Mouse (Mus musculus) liver, embryonic 11.5 days (tissue): ENCODE results near the gene Gm17720. TPM values are rescaled to one million over a fixed set of nuclear protein-coding genes. Genes with fewer than 3 reads are reported as not detected.

ENCODE experiments used
- ATAC-seq: fragments of 200-750 bp; cut with Nextera tagmentation; replicated peaks from 2 replicates; pipeline ENCODE4 v1.8.0; 2017; ENCODE audit warnings: moderate number of reproducible peaks, mild to moderate bottlenecking, moderate TSS enrichment, moderate library complexity; ENCODE audit not compliant: low FRiP score
- DNase-seq: peaks from one replicate; pipeline ENCODE4 v3.0.0-alpha.2; 2017; ENCODE audit warnings: low spot score
- H3K27ac ChIP-seq: fragments of 300-500 bp; sonication (generic); 2 replicates; pipeline ENCODE4 v1.5.1; 2014; ENCODE audit warnings: mild to moderate bottlenecking, low read depth, low read length, control low read depth
- H3K27me3 ChIP-seq: fragments of 300-500 bp; sonication (generic); replicated peaks from 2 replicates; pipeline ENCODE4 v1.6.1; 2014; ENCODE audit warnings: low read length, mixed read lengths; ENCODE audit not compliant: control insufficient read depth, insufficient read depth
- H3K36me3 ChIP-seq: fragments of 300-500 bp; sonication (generic); 2 replicates; pipeline ENCODE4 v1.6.1; 2014; ENCODE audit warnings: mild to moderate bottlenecking, low read length, moderate library complexity, mixed read lengths; ENCODE audit not compliant: control insufficient read depth, insufficient read depth
- H3K4me1 ChIP-seq: fragments of 300-500 bp; sonication (generic); replicated peaks from 2 replicates; pipeline ENCODE4 v1.6.1; 2014; ENCODE audit warnings: low read length, mixed read lengths; ENCODE audit not compliant: control insufficient read depth, insufficient read depth
- H3K4me2 ChIP-seq: fragments of 300-500 bp; sonication (generic); 2 replicates; pipeline ENCODE4 v1.6.1; 2014; ENCODE audit warnings: mild to moderate bottlenecking, control low read depth, moderate library complexity
- H3K4me3 ChIP-seq: fragments of 300-500 bp; sonication (generic); 2 replicates; pipeline ENCODE4 v1.5.1; 2014; ENCODE audit warnings: low read depth, low read length, control low read depth
- H3K9ac ChIP-seq: fragments of 300-500 bp; sonication (generic); 2 replicates; pipeline ENCODE4 v1.6.1; 2014; ENCODE audit warnings: low read depth, low read length, control low read depth
- H3K9me3 ChIP-seq: fragments of 300-500 bp; sonication (generic); 2 replicates; pipeline ENCODE4 v1.6.1; 2016; ENCODE audit warnings: low read length, inconsistent platforms, mixed read lengths; ENCODE audit not compliant: control insufficient read depth
- WGBS: fragments of 180-500 bp; shearing (Covaris S2); extraction: QIAGEN DNeasy Blood & Tissue Kit; methylation state at CpG from one replicate; pipeline ENCODE4 v1.1.7; 2014; 5-methylcytosine and 5-hydroxymethylcytosine counted together
- polyA plus RNA-seq: library from polyadenylated mRNA; unstranded; fragments of >200 nt; fragmentation: Nextera tagmentation; extraction: Ambion mirVana; gene quantifications from 2 replicates; pipeline ENCODE4 v1.2.1, GENCODE M21; 2014

The Gm17720 gene
- polyA plus RNA-seq, 1 experiment from 2014 or later = not detected

GRCm38 (mm10) chr8:110064606-110065365 is 37.8 kb downstream of the Gm17720 start:
- H3K27ac ChIP-seq = no peak overlapping the region
- WGBS = 88% methylated on average over 18 of the region's 18 CpGs

GRCm38 (mm10) chr8:110064161-110064560 is 38.4 kb downstream of the Gm17720 start:
- Histone ChIP-seq H3K9ac (no peak overlapping the region), H3K27ac (no peak overlapping the region), H3K36me3 (no peaks in the 10 kb centered on the region), H3K4me1 (no peaks in the 10 kb centered on the region), H3K4me3 (no peak overlapping the region), H3K9me3 (no peaks in the 10 kb centered on the region), H3K27me3 (no peaks in the 10 kb centered on the region), H3K4me2 (no peak overlapping the region)
- DNase-seq = no peak
- no peak for ATAC-seq
- 68% methylated on average over 9 of the region's 9 CpGs for WGBS

More at GRCm38 (mm10) chr8:110064606-110065365, 37.8 kb downstream of the Gm17720 start:
- H3K4me1 ChIP-seq = no peaks in the 10 kb centered on the region
- no peak overlapping the region for H3K9ac ChIP-seq
- no peak overlapping the region for H3K4me3 ChIP-seq
- no peaks in the 10 kb centered on the region for H3K9me3 ChIP-seq
- DNase-seq = no peak
- H3K27me3 ChIP-seq = no peaks in the 10 kb centered on the region
- H3K36me3 ChIP-seq = no peaks in the 10 kb centered on the region
- H3K4me2 ChIP-seq = no peak overlapping the region
- ATAC-seq = no peak

GRCm38 (mm10) chr8:110058207-110058606 is 44.3 kb downstream of the Gm17720 start:
- no peak overlapping the region for H3K4me3 ChIP-seq
- H3K27me3 ChIP-seq = no peaks in the 10 kb centered on the region
- ATAC-seq = no peak
- H3K9ac ChIP-seq = no peak overlapping the region
- no peak for DNase-seq
- no peaks in the 10 kb centered on the region for H3K36me3 ChIP-seq
- H3K4me1 ChIP-seq = no peaks in the 10 kb centered on the region
- H3K9me3 ChIP-seq = no peaks in the 10 kb centered on the region
- no peak overlapping the region for H3K27ac ChIP-seq
- H3K4me2 ChIP-seq = no peak overlapping the region
- 79% methylated on average over 8 of the region's 8 CpGs for WGBS

GRCm38 (mm10) chr8:110051208-110051607 is 51.3 kb downstream of the Gm17720 start:
- no peaks in the 10 kb centered on the region for H3K9me3 ChIP-seq
- no peak for DNase-seq
- H3K4me3 ChIP-seq = no peak overlapping the region
- 76% methylated on average over 6 of the region's 6 CpGs for WGBS
- no peak overlapping the region for H3K4me2 ChIP-seq
- no peaks in the 10 kb centered on the region for H3K27me3 ChIP-seq
- H3K27ac ChIP-seq = no peak overlapping the region
- no peaks in the 10 kb centered on the region for H3K4me1 ChIP-seq
- no peak for ATAC-seq
- no peak overlapping the region for H3K9ac ChIP-seq
- no peaks in the 10 kb centered on the region for H3K36me3 ChIP-seq

- Histone ChIP-seq H3K27me3 (no peaks in the 10 kb centered on the region), H3K27ac (no peak overlapping the region), H3K9ac (no peak overlapping the region), H3K36me3 (no peaks in the 10 kb centered on the region), H3K4me2 (no peak overlapping the region), H3K9me3 (no peaks in the 10 kb centered on the region), H3K4me3 (no peak overlapping the region), H3K4me1 (no peaks in the 10 kb centered on the region)
- no peak for DNase-seq
- WGBS = 63% methylated on average over 4 of the region's 4 CpGs
- no peak for ATAC-seq
Observed at GRCm38 (mm10) chr8:110040509-110040908, 62.0 kb downstream of the Gm17720 start.

- 73% methylated on average over 5 of the region's 5 CpGs for WGBS
- DNase-seq (no peak), ATAC-seq (no peak)
- Histone ChIP-seq H3K9me3 (no peaks in the 10 kb centered on the region), H3K4me3 (no peak within 1 kb of the TSS), H3K27me3 (no peaks in the 10 kb centered on the region), H3K27ac (no peak within 1 kb of the TSS), H3K4me2 (no peak within 1 kb of the TSS), H3K4me1 (no peaks in the 10 kb centered on the region), H3K36me3 (no peaks in the 10 kb centered on the region), H3K9ac (no peak within 1 kb of the TSS)
Observed at GRCm38 (mm10) chr8:110039659-110040058, 62.9 kb downstream of the Gm17720 start, which contains the start of gene Chst4. TSS of gene Chst4 (minus strand) at chr8:110039740.

- no peaks in the 10 kb centered on the region for H3K27me3 ChIP-seq
- no peak overlapping the region for H3K9ac ChIP-seq
- no peaks in the 10 kb centered on the region for H3K36me3 ChIP-seq
- no peaks in the 10 kb centered on the region for H3K4me1 ChIP-seq
- H3K4me3 ChIP-seq = no peak overlapping the region
- WGBS = 44% methylated on average over 7 of the region's 7 CpGs
- no peak overlapping the region for H3K4me2 ChIP-seq
- ATAC-seq (no peak), DNase-seq (no peak)
- no peaks in the 10 kb centered on the region for H3K9me3 ChIP-seq
- no peak overlapping the region for H3K27ac ChIP-seq
Observed at GRCm38 (mm10) chr8:110039216-110039615, 63.3 kb downstream of the Gm17720 start.

GRCm38 (mm10) chr8:110036156-110036555 is 66.4 kb downstream of the Gm17720 start:
- H3K27me3 ChIP-seq = no peaks in the 10 kb centered on the region
- H3K9me3 ChIP-seq = no peaks in the 10 kb centered on the region
- ATAC-seq = no peak
- H3K4me2 ChIP-seq = no peak overlapping the region
- H3K27ac ChIP-seq = no peak overlapping the region
- no peak for DNase-seq
- WGBS = 83% methylated on average over 2 of the region's 2 CpGs
- no peak overlapping the region for H3K9ac ChIP-seq
- H3K36me3 ChIP-seq = no peaks in the 10 kb centered on the region
- H3K4me1 ChIP-seq = no peaks in the 10 kb centered on the region
- H3K4me3 ChIP-seq = no peak overlapping the region

- no peak overlapping the region for H3K4me3 ChIP-seq
- H3K4me1 ChIP-seq = no peaks in the 10 kb centered on the region
- no peaks in the 10 kb centered on the region for H3K9me3 ChIP-seq
- WGBS = 72% methylated on average over 4 of the region's 4 CpGs
- H3K27ac ChIP-seq = no peak overlapping the region
- no peaks in the 10 kb centered on the region for H3K27me3 ChIP-seq
- H3K9ac ChIP-seq = no peak overlapping the region
- no peak for ATAC-seq
- DNase-seq = no peak
- no peak overlapping the region for H3K4me2 ChIP-seq
- no peaks in the 10 kb centered on the region for H3K36me3 ChIP-seq
Observed at GRCm38 (mm10) chr8:110034331-110034730, 68.2 kb downstream of the Gm17720 start.
